Mouse (Mus musculus) brain, adult 10 weeks (tissue): ENCODE results near the gene Gm15293. TPM values are rescaled to one million over a fixed set of nuclear protein-coding genes. Genes with fewer than 3 reads are reported as not detected.

ENCODE experiments used
- polyA plus RNA-seq: library from polyadenylated mRNA; stranded (reverse); fragments of 350-450 nt; fragmentation: Illumina TruSeq; extraction: RNeasy Lipid Tissue Mini Kit (QIAGEN cat#74804); gene quantifications from one replicate; pipeline ENCODE4 v1.2.3, GENCODE M21; 2015; ENCODE audit warnings: low read depth, low replicate concordance

The Gm15293 gene
- polyA plus RNA-seq = not detected

DNA sequence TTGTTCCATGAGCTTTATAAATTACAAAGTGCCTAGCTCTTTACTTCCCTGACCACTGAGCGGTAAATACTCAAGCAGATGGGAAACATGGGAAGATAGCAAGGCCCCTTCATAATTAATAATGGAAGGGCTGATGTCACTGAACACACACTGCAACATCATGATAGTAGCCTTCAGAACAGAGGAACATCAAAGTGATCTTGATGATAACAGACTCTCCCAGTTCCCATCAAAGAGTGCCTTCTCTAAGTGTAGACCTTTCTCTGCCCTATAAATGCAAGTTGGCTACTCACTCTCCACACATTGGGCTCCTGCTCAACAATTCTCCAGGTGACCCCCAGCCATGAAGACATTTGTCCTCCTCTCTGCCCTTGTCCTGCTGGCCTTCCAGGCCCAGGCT is at the start of gene Gm15293:
Gm15293 (plus strand) TSS at position 301 of the 400 bp plus-strand sequence.

GRCm38 (mm10) chr8:21161977-21162376 is 39.4 kb upstream of the Gm15293 start, which contains the start of gene Defa22:
Gene Defa22, plus strand, starts transcription at chr8:21162277.

DNA sequence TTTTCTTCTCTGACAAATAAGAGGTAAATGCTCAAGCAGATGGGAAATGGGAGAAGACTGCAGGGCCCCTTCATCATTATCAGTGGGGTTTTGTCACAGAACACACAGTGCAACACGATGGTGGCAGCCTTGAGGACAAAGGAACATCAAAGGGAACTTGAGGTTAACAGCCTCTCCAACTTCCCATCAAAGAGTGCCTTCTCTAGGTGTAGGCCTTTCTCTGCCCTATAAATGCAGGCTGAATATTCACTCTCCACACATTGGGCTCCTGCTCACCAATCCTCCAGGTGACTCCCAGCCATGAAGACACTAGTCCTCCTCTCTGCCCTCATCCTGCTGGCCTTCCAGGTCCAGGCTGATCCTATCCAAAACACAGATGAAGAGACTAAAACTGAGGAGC is 10.0 kb upstream of the Gm15293 start, which contains the start of gene Defa31:
Defa31 (plus strand) TSS at position 301 of the 400 bp plus-strand sequence.

Other genes starting within 250 kb of the Gm15293 start
- not detected for gene Defa21, start 176.0 kb upstream of the Gm15293 start, polyA plus RNA-seq
- not detected for gene Defa23, start 146.5 kb upstream of the Gm15293 start, polyA plus RNA-seq
- not detected for gene Defa35, start 136.5 kb upstream of the Gm15293 start, polyA plus RNA-seq
- gene Defa25, start 117.1 kb upstream of the Gm15293 start, polyA plus RNA-seq = not detected
- not detected for gene Gm14851, start 105.5 kb upstream of the Gm15293 start, polyA plus RNA-seq
- not detected for gene Defa30, start 66.9 kb upstream of the Gm15293 start, polyA plus RNA-seq
- gene Defa22, start 39.3 kb upstream of the Gm15293 start, polyA plus RNA-seq = not detected
- gene Defa31, start 9.9 kb upstream of the Gm15293 start, polyA plus RNA-seq = not detected
- gene Gm15292, start 48.2 kb downstream of the Gm15293 start, polyA plus RNA-seq = not detected
- not detected for gene Defa27, start 114.0 kb downstream of the Gm15293 start, polyA plus RNA-seq
- gene Defa29, start 125.5 kb downstream of the Gm15293 start, polyA plus RNA-seq = not detected
- not detected for gene Defa2, start 177.0 kb downstream of the Gm15293 start, polyA plus RNA-seq
- gene Defa33, start 190.2 kb downstream of the Gm15293 start, polyA plus RNA-seq = not detected
- not detected for gene Defa36, start 225.8 kb downstream of the Gm15293 start, polyA plus RNA-seq